Mouse (Mus musculus): Measurements from ENCODE around the gene Grb7.

Grb7 gene

GRCm38 (mm10) chr11:98469761-98470714 is 23.8 kb downstream of the Grb7 start:
- DNase-seq (ENCODE audit: extremely low spot score): no peak

DNA sequence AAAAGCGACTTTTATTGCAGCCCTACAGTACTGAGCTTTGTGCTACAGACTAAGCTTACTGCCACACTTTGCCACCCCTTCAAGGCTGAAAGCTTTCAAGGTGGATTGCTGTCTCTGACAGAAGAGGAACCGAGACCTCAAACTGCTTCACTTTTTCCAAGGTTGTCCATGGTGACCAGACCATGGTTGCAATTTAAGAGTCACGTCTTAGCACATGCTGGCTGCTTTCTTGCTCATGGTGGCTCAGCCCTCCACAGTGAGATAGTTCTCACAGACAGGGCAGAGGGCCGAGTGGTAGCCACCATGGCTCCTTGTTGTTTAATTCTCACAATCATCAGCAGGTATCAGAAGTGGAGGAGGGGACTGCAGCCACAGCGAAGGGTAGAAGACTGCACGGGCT is 24.6 kb downstream of the Grb7 start:
- no peak for DNase-seq (ENCODE audit: extremely low spot score)

DNA sequence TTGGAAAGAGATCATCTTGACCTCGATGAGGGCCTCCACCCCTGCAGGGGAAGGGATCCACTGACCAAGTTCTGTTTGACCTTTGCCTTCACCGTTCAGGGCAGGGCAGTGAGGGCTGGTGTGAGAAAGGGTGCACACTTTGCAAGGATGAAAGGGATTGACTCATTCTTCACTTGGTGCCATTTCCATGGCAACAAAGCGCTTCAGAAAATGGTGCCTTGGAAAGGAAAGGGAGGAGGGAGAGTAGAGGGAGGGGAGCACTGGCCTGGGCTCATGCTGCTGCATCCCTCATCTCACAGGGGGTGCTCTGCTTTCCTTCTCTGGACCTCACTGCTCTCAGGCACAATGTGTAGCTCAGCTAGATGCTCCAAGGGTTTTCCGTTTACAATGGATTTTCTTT is 26.5 kb downstream of the Grb7 start:
- no peak for DNase-seq (ENCODE audit: extremely low spot score)

GRCm38 (mm10) chr11:98473916-98474479 is 27.8 kb downstream of the Grb7 start:
- DNase-seq (ENCODE audit: extremely low spot score): no peak

GRCm38 (mm10) chr11:98474967-98475366 is 28.8 kb downstream of the Grb7 start:
- no peak for DNase-seq (ENCODE audit: extremely low spot score)

GRCm38 (mm10) chr11:98475630-98476433 is 29.6 kb downstream of the Grb7 start:
- no peak for DNase-seq (ENCODE audit: extremely low spot score)

- DNase-seq (ENCODE audit: extremely low spot score): no peak
Observed at GRCm38 (mm10) chr11:98476434-98476807, 30.2 kb downstream of the Grb7 start.

DNA sequence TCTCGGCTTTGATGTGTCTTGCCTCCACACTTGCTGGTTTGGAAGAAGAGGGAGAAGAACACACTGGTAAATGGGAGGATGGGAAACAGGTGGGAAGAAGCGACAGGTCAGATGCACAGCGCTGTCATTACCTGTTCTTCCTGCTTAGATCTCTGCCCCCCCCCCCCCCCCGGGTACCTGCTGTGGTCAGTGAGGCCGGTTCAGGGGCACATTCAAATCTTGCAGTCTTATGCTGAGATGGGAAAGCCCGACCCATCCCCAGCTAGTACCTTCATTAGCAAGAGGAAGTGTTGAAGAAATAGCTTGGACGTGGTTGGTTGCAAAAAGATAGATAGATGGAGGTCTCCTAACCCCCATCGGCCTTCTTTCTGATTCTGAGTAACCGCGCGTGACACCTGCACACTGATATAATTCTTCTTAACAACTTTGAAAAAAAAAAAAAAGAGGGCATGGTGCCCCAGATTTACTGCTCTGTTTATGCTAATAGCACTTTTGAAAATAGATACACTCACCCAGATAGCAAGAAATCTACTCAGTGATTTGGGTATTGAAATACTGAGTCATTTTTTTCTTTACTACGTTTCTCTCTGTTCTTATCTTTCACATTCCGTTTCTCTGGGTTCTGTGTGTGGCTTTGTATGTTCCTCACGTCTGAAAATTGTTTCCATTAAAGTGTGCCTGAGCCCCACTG is 31.0 kb downstream of the Grb7 start:
- no peak for DNase-seq (ENCODE audit: extremely low spot score)

GRCm38 (mm10) chr11:98479026-98479939 is 33.1 kb downstream of the Grb7 start:
- no peak for DNase-seq (ENCODE audit: extremely low spot score)

DNA sequence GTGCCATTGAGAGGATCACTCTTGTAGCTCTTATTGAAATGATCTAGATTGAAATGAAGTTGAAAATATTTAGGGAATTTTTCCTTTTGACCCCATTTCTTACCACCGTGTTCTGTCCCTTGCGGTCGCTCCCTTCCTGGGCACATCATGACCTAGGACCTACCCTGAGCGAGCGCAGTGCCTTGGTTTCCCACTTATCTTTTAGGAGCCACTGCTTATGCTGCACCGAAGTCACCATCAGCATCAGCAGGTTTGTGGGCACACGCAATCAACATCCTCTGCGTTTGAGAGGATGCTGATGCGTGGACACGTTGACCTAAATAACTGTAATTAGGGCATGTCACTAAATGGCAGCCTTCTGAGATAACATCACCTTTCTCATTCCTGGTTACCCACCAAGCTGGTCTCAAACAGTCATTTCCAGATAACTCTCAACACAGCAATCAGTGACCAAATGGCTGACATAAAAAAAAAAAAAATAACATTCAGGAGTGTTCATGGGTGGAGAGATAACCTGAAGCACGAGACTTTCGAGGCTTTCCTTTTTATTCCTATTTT is 33.8 kb downstream of the Grb7 start:
- DNase-seq (ENCODE audit: extremely low spot score): no peak

- DNase-seq (ENCODE audit: extremely low spot score): no peak
Observed at GRCm38 (mm10) chr11:98481231-98481630, 35.0 kb downstream of the Grb7 start.

GRCm38 (mm10) chr11:98482067-98482466 is 35.9 kb downstream of the Grb7 start:
- no peak for DNase-seq (ENCODE audit: extremely low spot score)

DNA sequence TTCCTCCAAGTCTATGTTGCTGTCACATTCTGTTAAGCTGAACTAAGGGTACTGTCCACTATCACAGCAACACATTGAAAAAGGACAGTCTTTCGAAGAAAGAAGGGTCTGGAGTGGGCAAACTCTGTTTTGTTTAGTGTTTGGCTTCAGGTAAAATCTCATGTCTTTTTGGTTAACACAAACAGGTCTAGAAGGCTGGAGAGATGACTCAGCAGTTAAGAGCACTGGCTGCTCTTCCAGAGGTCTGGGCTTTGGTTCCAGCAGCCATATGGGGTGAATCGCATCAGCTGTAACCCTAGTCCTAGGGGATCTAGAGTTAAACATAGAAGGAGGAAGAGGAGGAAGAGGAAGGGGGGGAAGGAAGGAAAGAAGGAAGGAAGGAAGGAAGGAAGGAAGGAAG is 39.6 kb downstream of the Grb7 start:
- DNase-seq (ENCODE audit: extremely low spot score): no peak

DNA sequence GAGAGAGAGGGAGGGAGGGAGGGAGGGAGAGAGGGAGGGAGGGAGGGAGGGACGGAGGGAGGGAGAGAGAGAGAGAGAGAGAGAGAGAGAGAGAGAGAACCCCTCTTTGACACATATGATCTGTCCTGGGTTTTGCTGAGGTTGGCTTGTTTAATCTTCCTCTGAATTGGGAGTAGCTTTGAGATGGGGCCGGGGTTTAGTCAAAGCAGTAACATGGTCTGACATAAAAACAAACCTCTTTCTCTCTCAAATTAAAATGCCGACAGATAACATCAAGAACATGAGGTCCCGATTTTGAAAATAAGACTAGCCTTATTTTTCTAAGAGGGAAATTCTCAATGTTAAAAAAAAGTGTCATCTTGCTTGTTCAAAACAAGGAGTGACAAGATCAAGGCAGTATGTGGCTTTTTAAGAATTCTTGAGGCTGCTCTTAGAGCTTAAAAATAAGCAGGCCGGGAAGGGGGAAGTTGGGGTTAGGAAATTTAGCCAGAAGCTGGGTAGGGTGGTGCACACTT is 41.4 kb downstream of the Grb7 start:
- no peak for DNase-seq (ENCODE audit: extremely low spot score)

GRCm38 (mm10) chr11:98488540-98489234 is 42.5 kb downstream of the Grb7 start:
- DNase-seq (ENCODE audit: extremely low spot score): no peak

GRCm38 (mm10) chr11:98491571-98491970 is 45.4 kb downstream of the Grb7 start:
- DNase-seq (ENCODE audit: extremely low spot score): no peak

DNA sequence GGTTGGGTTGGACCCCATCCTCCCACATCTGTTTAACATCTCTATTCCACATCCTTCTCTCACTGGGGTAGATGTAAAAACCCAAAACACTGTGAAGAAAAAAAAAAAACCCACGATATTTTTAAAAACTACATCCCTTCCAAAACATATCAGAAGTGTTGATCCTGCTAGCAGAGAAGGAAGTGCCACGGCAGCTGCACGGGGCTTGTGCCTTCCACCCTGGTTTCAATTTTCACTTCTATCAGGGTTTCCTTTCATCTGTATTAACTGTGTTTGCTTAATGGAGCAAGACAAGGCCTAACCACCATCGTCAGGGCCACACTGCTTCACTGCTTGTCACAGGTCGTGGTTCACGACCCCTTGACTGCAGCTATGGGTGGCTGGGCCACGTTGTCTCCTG is 46.8 kb downstream of the Grb7 start:
- peak; percentile 42 for DNase-seq (ENCODE audit: extremely low spot score)

DNA sequence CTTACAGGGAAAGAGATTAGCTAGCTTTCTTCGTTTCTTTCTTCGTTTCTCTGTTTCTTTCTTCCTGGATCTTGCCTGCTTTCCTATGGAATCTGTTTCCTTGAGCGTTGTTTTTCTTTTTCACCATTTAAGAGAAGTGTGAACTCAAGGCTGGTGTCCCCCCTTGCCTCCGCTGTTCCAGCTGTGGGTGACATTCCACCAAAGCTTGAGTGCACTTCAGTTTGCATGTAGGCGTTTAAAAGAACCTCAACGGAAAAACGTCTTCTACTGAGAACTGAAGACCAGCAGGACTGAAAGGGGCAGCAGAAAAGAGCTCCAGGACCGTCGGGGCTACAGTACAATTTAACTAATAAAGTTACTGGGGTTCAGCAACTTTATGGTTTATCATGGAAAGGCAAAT is 47.2 kb downstream of the Grb7 start:
- DNase-seq (ENCODE audit: extremely low spot score): no peak

DNA sequence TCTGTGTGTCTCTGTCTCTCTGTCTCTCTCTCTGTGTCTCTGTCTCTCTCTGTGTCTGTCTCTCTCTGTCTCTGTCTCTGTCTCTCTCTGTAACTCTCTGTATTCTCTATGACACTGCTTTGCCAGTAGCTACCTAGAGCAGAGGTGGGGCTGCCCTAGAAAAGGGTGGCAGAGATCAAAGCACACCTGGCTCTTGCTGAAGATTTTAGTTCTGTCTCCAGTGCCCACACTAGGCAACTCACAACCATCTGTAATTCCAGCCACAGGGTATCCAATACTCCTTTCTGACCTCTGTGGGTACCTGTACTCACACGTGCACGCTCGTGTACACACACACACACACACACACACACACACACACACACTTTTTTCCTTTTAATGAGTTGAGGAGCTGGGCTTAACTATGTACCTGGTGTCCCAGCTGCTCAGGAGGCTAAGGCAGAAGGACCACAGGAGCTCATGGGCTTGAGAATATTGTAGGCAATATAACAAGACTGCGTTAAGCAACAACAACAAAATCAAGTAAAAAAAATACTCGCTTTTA is 49.1 kb downstream of the Grb7 start:
- DNase-seq (ENCODE audit: extremely low spot score): no peak
